Mouse (Mus musculus): Measurements from ENCODE around the gene Hipk2. TPM values are rescaled to one million over a fixed set of nuclear protein-coding genes. Genes with fewer than 3 reads are reported as not detected.

The Hipk2 gene
- polyA plus RNA-seq, 1 experiment from 2014 or later, result 28.0 TPM

- Histone ChIP-seq H3K27me3 (ENCODE audit: insufficient read depth, low read length) (no peaks in the 10 kb centered on the region), H3K9me3 (ENCODE audit: low read length) (no peaks in the 10 kb centered on the region), H3K27ac (ENCODE audit: low read length) (no peak overlapping the region), H3K36me3 (ENCODE audit: insufficient read depth, low read length) (no peaks in the 10 kb centered on the region; the same call in 1 of the 2 replicates), H3K4me2 (replicated peaks; ENCODE audit: low read depth, low read length) (no peak overlapping the region), H3K4me3 (ENCODE audit: low read length) (no peak overlapping the region), H3K9ac (replicated peaks; ENCODE audit: low read length) (no peak overlapping the region), H3K4me1 (ENCODE audit: insufficient read depth, low read length) (peaks cover 13% of the 10 kb centered on the region)
- 82% methylated on average over 3 of the region's 3 CpGs for WGBS
- no peak for ATAC-seq (ENCODE audit: low FRiP score, low TSS enrichment)
Measured at GRCm38 (mm10) chr6:38841551-38841950, 34.4 kb downstream of the Hipk2 start.

- Histone ChIP-seq H3K27ac (ENCODE audit: low read length) (no peak overlapping the region), H3K4me1 (ENCODE audit: insufficient read depth, low read length) (peaks cover 9% of the 10 kb centered on the region), H3K27me3 (ENCODE audit: insufficient read depth, low read length) (no peaks in the 10 kb centered on the region), H3K4me2 (replicated peaks; ENCODE audit: low read depth, low read length) (no peak overlapping the region), H3K36me3 (ENCODE audit: insufficient read depth, low read length) (no peaks in the 10 kb centered on the region; the same call in 1 of the 2 replicates), H3K4me3 (ENCODE audit: low read length) (no peak overlapping the region), H3K9ac (replicated peaks; ENCODE audit: low read length) (no peak overlapping the region), H3K9me3 (ENCODE audit: low read length) (no peaks in the 10 kb centered on the region)
- no peak for ATAC-seq (ENCODE audit: low FRiP score, low TSS enrichment)
- 83% methylated on average over 1 of the region's 1 CpGs for WGBS
Measured at GRCm38 (mm10) chr6:38840780-38841179, 35.2 kb downstream of the Hipk2 start.

DNA sequence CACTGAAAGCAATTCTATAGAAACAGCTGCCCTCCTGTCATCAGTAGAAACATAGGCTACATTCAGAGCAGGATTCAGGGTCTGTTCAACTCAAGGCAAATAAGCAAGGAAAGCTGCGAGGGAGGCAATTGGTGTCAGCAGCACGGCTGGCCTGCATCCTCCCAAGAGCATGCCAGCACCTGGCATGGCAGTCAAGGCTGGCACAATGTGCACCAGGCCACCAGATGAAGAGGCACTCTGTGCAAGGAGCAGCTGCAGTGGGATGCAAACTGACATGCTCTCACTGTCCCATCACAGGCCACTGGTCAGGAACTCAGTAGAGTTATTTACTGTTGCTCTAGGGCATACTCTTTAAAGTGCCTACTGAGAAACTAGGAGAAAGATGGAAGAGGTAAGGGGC, 35.6 kb downstream of the Hipk2 start:
- Histone ChIP-seq H3K4me3 (ENCODE audit: low read length) (no peak overlapping the region), H3K9me3 (ENCODE audit: low read length) (no peaks in the 10 kb centered on the region), H3K36me3 (ENCODE audit: insufficient read depth, low read length) (no peaks in the 10 kb centered on the region; the same call in 1 of the 2 replicates), H3K4me2 (replicated peaks; ENCODE audit: low read depth, low read length) (no peak overlapping the region), H3K4me1 (ENCODE audit: insufficient read depth, low read length) (peaks cover 6% of the 10 kb centered on the region), H3K27ac (ENCODE audit: low read length) (no peak overlapping the region), H3K27me3 (ENCODE audit: insufficient read depth, low read length) (no peaks in the 10 kb centered on the region), H3K9ac (replicated peaks; ENCODE audit: low read length) (no peak overlapping the region)
- no peak for ATAC-seq (ENCODE audit: low FRiP score, low TSS enrichment)
- 70% methylated on average over 2 of the region's 2 CpGs for WGBS

DNA sequence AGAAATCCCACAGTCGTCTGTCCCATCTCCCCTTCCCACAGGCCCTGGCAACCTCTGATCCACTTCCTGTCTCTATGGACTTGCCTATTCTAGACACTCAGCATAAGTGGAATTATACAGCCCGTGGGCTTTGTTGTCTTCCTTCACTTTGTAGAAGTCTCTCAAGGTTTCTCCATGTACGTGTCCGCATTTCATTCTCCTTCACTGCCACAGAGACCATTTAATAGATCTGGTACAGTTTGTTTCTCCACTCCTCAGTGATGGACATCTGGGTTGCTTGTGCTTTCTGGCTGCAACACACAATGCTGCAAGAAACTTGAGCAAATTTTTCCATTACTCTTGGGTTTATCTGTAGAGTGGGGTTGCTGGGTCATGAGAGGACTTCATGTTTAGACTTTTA, 36.1 kb downstream of the Hipk2 start:
- Histone ChIP-seq H3K36me3 (ENCODE audit: insufficient read depth, low read length) (no peaks in the 10 kb centered on the region; the same call in 1 of the 2 replicates), H3K27me3 (ENCODE audit: insufficient read depth, low read length) (no peaks in the 10 kb centered on the region), H3K9ac (replicated peaks; ENCODE audit: low read length) (no peak overlapping the region), H3K4me2 (replicated peaks; ENCODE audit: low read depth, low read length) (no peak overlapping the region), H3K4me3 (ENCODE audit: low read length) (no peak overlapping the region), H3K4me1 (ENCODE audit: insufficient read depth, low read length) (peaks cover under 1% of the 10 kb centered on the region; the same call in 1 of the 2 replicates), H3K9me3 (ENCODE audit: low read length) (no peaks in the 10 kb centered on the region), H3K27ac (ENCODE audit: low read length) (no peak overlapping the region)
- no peak for ATAC-seq (ENCODE audit: low FRiP score, low TSS enrichment)
- WGBS, result 65% methylated on average over 4 of the region's 4 CpGs

- 76% methylated on average over 4 of the region's 4 CpGs for WGBS
- ATAC-seq (ENCODE audit: low FRiP score, low TSS enrichment), result no peak
- no peaks in the 10 kb centered on the region for H3K9me3 ChIP-seq (ENCODE audit: low read length)
- no peak overlapping the region for H3K9ac ChIP-seq (replicated peaks; ENCODE audit: low read length)
- no peaks in the 10 kb centered on the region; the same call in 1 of the 2 replicates for H3K36me3 ChIP-seq (ENCODE audit: insufficient read depth, low read length)
- no peaks in the 10 kb centered on the region for H3K4me1 ChIP-seq (ENCODE audit: insufficient read depth, low read length)
- no peak overlapping the region for H3K4me2 ChIP-seq (replicated peaks; ENCODE audit: low read depth, low read length)
- H3K27me3 ChIP-seq (ENCODE audit: insufficient read depth, low read length), result no peaks in the 10 kb centered on the region
- H3K27ac ChIP-seq (ENCODE audit: low read length), result no peak overlapping the region
- H3K4me3 ChIP-seq (ENCODE audit: low read length), result no peak overlapping the region
Measured at GRCm38 (mm10) chr6:38838061-38838460, 37.9 kb downstream of the Hipk2 start.

DNA sequence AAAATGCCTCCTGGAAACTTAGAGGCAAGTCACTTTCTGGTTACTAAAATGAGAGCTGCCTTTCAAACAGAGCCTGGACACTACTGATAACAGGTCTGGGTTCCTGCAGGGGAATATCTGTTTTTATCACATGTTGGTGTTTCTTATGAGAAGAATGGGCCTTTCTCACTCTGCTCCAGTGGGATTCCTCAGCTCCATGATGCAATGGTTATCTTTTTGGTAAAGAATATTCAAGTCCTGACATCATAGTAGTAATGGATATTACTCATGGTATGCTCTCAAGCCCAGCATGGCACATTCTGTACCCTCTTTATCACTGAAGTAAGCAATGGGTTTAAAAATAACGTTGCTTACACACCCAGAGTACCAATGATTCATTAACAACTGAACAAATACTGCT, 40.7 kb downstream of the Hipk2 start:
- H3K9ac ChIP-seq (replicated peaks; ENCODE audit: low read length), result no peak overlapping the region
- H3K27ac ChIP-seq (ENCODE audit: low read length), result no peak overlapping the region
- no peak for ATAC-seq (ENCODE audit: low FRiP score, low TSS enrichment)
- H3K4me2 ChIP-seq (replicated peaks; ENCODE audit: low read depth, low read length), result no peak overlapping the region
- H3K4me3 ChIP-seq (ENCODE audit: low read length), result no peak overlapping the region
- no peaks in the 10 kb centered on the region for H3K27me3 ChIP-seq (ENCODE audit: insufficient read depth, low read length)
- H3K4me1 ChIP-seq (ENCODE audit: insufficient read depth, low read length), result no peaks in the 10 kb centered on the region
- H3K9me3 ChIP-seq (ENCODE audit: low read length), result no peaks in the 10 kb centered on the region
- no peaks in the 10 kb centered on the region; the same call in 1 of the 2 replicates for H3K36me3 ChIP-seq (ENCODE audit: insufficient read depth, low read length)
- 85% methylated on average over 1 of the region's 1 CpGs for WGBS

- H3K9me3 ChIP-seq (ENCODE audit: low read length), result no peaks in the 10 kb centered on the region
- ATAC-seq (ENCODE audit: low FRiP score, low TSS enrichment), result no peak
- WGBS, result 57% methylated on average over 2 of the region's 2 CpGs
- no peak overlapping the region for H3K4me3 ChIP-seq (ENCODE audit: low read length)
- H3K27me3 ChIP-seq (ENCODE audit: insufficient read depth, low read length), result no peaks in the 10 kb centered on the region
- no peak overlapping the region for H3K27ac ChIP-seq (ENCODE audit: low read length)
- H3K4me1 ChIP-seq (ENCODE audit: insufficient read depth, low read length), result no peaks in the 10 kb centered on the region
- no peaks in the 10 kb centered on the region; the same call in 1 of the 2 replicates for H3K36me3 ChIP-seq (ENCODE audit: insufficient read depth, low read length)
- H3K9ac ChIP-seq (replicated peaks; ENCODE audit: low read length), result no peak overlapping the region
- H3K4me2 ChIP-seq (replicated peaks; ENCODE audit: low read depth, low read length), result no peak overlapping the region
Measured at GRCm38 (mm10) chr6:38834727-38835126, 41.2 kb downstream of the Hipk2 start.

DNA sequence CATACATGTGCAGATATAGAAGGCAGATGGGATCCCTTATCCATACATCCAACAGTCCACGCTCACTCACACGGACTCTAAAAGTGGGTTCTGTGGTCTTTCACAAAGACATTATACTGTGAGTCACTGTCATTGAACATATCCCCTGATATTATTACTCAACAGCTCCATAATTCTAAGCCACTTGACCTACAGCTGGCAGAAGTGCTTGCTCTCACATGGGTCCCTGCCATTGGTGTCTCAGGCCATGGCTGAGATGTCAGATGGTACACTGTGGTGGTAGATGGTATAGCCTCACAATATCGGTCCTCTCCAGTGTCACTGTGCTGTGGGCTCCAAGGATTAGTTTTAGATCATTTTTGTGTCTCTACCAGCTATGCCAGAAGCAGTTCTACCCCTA, 42.2 kb downstream of the Hipk2 start:
- no peak for ATAC-seq (ENCODE audit: low FRiP score, low TSS enrichment)
- Histone ChIP-seq H3K9me3 (ENCODE audit: low read length) (no peaks in the 10 kb centered on the region), H3K36me3 (ENCODE audit: insufficient read depth, low read length) (no peaks in the 10 kb centered on the region; the same call in 1 of the 2 replicates), H3K4me2 (replicated peaks; ENCODE audit: low read depth, low read length) (no peak overlapping the region), H3K27ac (ENCODE audit: low read length) (no peak overlapping the region), H3K4me3 (ENCODE audit: low read length) (no peak overlapping the region), H3K4me1 (ENCODE audit: insufficient read depth, low read length) (no peaks in the 10 kb centered on the region), H3K27me3 (ENCODE audit: insufficient read depth, low read length) (no peaks in the 10 kb centered on the region), H3K9ac (replicated peaks; ENCODE audit: low read length) (no peak overlapping the region)
- WGBS, result 83% methylated on average over 3 of the region's 3 CpGs

GRCm38 (mm10) chr6:38829452-38829851, 46.5 kb downstream of the Hipk2 start:
- H3K9ac ChIP-seq (replicated peaks; ENCODE audit: low read length), result no peak overlapping the region
- H3K36me3 ChIP-seq (ENCODE audit: insufficient read depth, low read length), result no peaks in the 10 kb centered on the region
- H3K4me1 ChIP-seq (ENCODE audit: insufficient read depth, low read length), result peaks cover 6% of the 10 kb centered on the region
- H3K9me3 ChIP-seq (ENCODE audit: low read length), result no peaks in the 10 kb centered on the region
- ATAC-seq (ENCODE audit: low FRiP score, low TSS enrichment), result no peak
- WGBS, result 67% methylated on average over 3 of the region's 3 CpGs
- H3K27ac ChIP-seq (ENCODE audit: low read length), result no peak overlapping the region
- H3K27me3 ChIP-seq (ENCODE audit: insufficient read depth, low read length), result no peaks in the 10 kb centered on the region
- H3K4me3 ChIP-seq (ENCODE audit: low read length), result no peak overlapping the region
- H3K4me2 ChIP-seq (replicated peaks; ENCODE audit: low read depth, low read length), result no peak overlapping the region

GRCm38 (mm10) chr6:38828211-38828610, 47.8 kb downstream of the Hipk2 start:
- no peak overlapping the region for H3K9ac ChIP-seq (replicated peaks; ENCODE audit: low read length)
- WGBS, result 86% methylated on average over 2 of the region's 2 CpGs
- H3K27ac ChIP-seq (ENCODE audit: low read length), result no peak overlapping the region
- no peaks in the 10 kb centered on the region for H3K36me3 ChIP-seq (ENCODE audit: insufficient read depth, low read length)
- no peak overlapping the region for H3K4me3 ChIP-seq (ENCODE audit: low read length)
- no peak overlapping the region for H3K4me2 ChIP-seq (replicated peaks; ENCODE audit: low read depth, low read length)
- H3K4me1 ChIP-seq (ENCODE audit: insufficient read depth, low read length), result peaks cover 12% of the 10 kb centered on the region
- ATAC-seq (ENCODE audit: low FRiP score, low TSS enrichment), result no peak
- no peaks in the 10 kb centered on the region for H3K9me3 ChIP-seq (ENCODE audit: low read length)
- no peaks in the 10 kb centered on the region for H3K27me3 ChIP-seq (ENCODE audit: insufficient read depth, low read length)

Measured in kidney, embryonic 16.5 days (tissue).